Mouse (Mus musculus): ENCODE measurements at regions not wholly inside any gene's neighbourhood (a gene's known extent, or its start where the extent isn't known, plus 50 kb on each side); places are given as distances from the start of the nearest gene placed in this dataset.

GRCm38 (mm10) chr15:49043035-49043434, 4841.7 kb upstream of the Gm7489 start:
- no peak for DNase-seq (ENCODE audit: low spot score in 2 of 2)

- DNase-seq (ENCODE audit: low spot score in 2 of 2), result no peak
Observed at GRCm38 (mm10) chr15:49065069-49065468, 4819.6 kb upstream of the Gm7489 start.

GRCm38 (mm10) chr15:49065875-49066274, 4818.8 kb upstream of the Gm7489 start:
- peak in 1 of 2 experiments; percentile 17 for DNase-seq (ENCODE audit: low spot score in 2 of 2)

- DNase-seq (ENCODE audit: low spot score in 2 of 2), result no peak
Observed at GRCm38 (mm10) chr15:49066367-49066766, 4818.3 kb upstream of the Gm7489 start.
